Mouse (Mus musculus): ENCODE data around the gene Gpi1. TPM values are rescaled to one million over a fixed set of nuclear protein-coding genes. Genes with fewer than 3 reads are reported as not detected.

Gpi1 gene
- polyA plus RNA-seq (2015; fragmentation: Nextera tagmentation; extraction: Ambion mirVana): 267 and 271 TPM in 2 replicates

GRCm38 (mm10) chr7:34230116-34230515 is at the start of gene Gpi1:
TSS of gene Gpi1 (minus strand) at chr7:34230336.

DNA sequence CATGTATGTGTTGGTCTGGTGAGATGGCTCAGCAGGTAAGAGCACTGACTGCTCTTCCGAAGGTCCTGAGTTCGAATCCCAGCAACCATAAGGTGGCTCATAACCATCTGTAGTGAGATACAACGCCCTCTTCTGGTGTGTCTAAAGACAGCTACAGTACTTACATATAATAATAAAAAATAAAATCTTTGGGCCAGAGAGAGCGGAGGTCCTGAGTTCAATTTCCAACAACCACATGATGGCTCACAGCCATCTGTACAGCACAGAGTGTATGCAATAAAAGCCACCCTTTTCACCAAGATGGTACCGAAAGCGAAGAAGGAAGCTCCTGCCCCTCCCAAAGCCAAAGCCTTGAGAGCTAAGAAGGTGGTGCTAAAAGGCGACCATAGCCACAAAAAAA is 20.6 kb upstream of the Gpi1 start, which contains the start of gene Gm6096:
Gene Gm6096, plus strand, starts transcription at position 301 of the 400 bp plus-strand sequence.

GRCm38 (mm10) chr7:34196132-34197128 is 33.7 kb downstream of the Gpi1 start, which contains the start of gene Pdcd2l:
TSS of gene Pdcd2l (minus strand) at chr7:34196661.

GRCm38 (mm10) chr7:34169454-34169853 is 60.7 kb downstream of the Gpi1 start, which contains the start of gene Uba2:
TSS of gene Uba2 (minus strand) at chr7:34169599.

Other genes with a start within 250 kb of the Gpi1 start
- gene Scgb2b27, start 216.4 kb downstream of the Gpi1 start, polyA plus RNA-seq (2015; fragmentation: Nextera tagmentation; extraction: Ambion mirVana): not detected in 2 replicates
- gene Scgb1b27, start 208.9 kb downstream of the Gpi1 start, polyA plus RNA-seq (2015; fragmentation: Nextera tagmentation; extraction: Ambion mirVana): not detected in 2 replicates
- gene Scgb1b30, start 134.9 kb downstream of the Gpi1 start, polyA plus RNA-seq (2015; fragmentation: Nextera tagmentation; extraction: Ambion mirVana): not detected in 2 replicates
- gene Wtip, start 97.1 kb downstream of the Gpi1 start, polyA plus RNA-seq (2015; fragmentation: Nextera tagmentation; extraction: Ambion mirVana): 3.2 and 3.7 TPM in 2 replicates
- gene Uba2, start 60.7 kb downstream of the Gpi1 start, polyA plus RNA-seq (2015; fragmentation: Nextera tagmentation; extraction: Ambion mirVana): 81.1 and 88.7 TPM in 2 replicates
- gene Pdcd2l, start 33.7 kb downstream of the Gpi1 start, polyA plus RNA-seq (2015; fragmentation: Nextera tagmentation; extraction: Ambion mirVana): 35.8 and 38.7 TPM in 2 replicates
- gene Gm6096, start 20.7 kb upstream of the Gpi1 start, polyA plus RNA-seq (2015; fragmentation: Nextera tagmentation; extraction: Ambion mirVana): not detected in 2 replicates
- gene 4931406P16Rik, start 83.2 kb upstream of the Gpi1 start, polyA plus RNA-seq (2015; fragmentation: Nextera tagmentation; extraction: Ambion mirVana): 22.9 and 31.6 TPM in 2 replicates
- gene Lsm14a, start 163.0 kb upstream of the Gpi1 start, polyA plus RNA-seq (2015; fragmentation: Nextera tagmentation; extraction: Ambion mirVana): 52.2 and 57.9 TPM in 2 replicates

All from urinary bladder, postnatal 0 days (tissue).